Mouse (Mus musculus): ENCODE data around the gene Vrk3.
A peak's percentile ranks its signal among the peaks of the same experiment; 100 is the strongest.

Gene Vrk3

DNA sequence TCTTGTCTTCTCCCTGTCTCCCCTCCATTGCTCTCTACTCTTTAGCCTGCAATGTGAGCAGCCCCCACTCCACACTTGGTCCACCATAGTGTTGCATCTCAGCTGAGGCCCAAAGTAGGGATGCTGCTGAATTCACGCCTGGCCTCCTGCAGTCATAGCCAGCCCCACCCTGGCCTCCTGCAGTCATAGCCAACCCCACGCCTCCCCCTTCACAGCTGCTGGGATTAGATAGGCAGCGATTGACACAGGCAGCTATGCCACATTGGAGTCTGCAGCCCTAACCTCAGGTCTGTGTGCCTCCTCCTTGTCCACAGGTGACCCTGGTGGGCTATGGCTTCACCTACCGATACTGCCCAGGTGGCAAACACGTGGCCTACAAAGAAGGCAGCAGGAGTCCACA is 19.9 kb downstream of the Vrk3 start:
- no peak for DNase-seq

DNA sequence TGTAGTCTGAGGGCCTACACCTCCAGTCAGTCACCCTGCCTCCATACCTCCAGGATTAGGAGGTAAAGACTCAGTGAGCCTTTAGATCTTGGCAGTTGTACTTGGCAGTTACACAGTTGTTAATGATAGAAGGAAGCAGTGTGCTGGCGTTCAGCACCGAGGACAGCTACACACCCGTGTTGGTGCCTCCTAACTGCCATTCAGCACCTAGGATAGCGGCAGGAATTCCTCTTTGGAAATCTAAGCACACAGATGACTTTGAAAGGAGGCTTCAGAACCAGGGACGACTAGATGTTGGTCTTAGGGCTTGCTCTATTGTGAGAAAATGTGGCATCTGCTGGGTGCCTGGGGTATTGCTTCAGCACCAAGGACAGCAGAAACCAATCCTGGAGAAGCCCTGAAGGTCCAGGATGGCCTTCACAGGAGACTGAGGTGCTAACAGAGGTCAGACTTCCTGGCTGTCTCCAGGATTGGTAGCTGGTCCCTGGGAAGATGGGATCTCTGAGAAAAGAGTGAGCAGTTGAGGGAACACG is 21.9 kb downstream of the Vrk3 start:
- peak; percentile 79 for DNase-seq

- DNase-seq: no peak
These were observed 24.5 kb downstream of the Vrk3 start for GRCm38 (mm10) chr7:44772591-44773204.

GRCm38 (mm10) chr7:44776849-44777498 is 28.8 kb downstream of the Vrk3 start:
- peak; percentile 16 for DNase-seq

DNA sequence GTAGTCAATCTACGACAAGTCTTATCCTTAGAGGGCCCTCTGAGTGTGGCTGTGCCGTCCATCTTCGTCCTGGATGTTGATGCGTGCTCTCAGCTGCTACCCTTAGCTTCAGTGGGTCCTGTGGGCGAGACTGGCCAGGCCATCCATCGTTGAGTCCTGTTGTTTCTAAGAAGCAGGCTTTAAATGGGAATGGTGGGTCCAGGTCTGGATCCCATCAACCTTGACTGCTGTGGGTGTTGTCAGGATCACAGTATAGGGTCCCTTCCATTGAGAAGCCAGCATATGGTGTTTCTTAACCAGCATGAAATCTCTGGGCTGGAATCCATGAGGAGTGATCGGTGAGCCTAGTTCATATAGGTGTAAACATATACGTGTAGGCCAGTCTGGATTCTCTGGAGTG is 31.9 kb downstream of the Vrk3 start:
- DNase-seq: no peak

DNA sequence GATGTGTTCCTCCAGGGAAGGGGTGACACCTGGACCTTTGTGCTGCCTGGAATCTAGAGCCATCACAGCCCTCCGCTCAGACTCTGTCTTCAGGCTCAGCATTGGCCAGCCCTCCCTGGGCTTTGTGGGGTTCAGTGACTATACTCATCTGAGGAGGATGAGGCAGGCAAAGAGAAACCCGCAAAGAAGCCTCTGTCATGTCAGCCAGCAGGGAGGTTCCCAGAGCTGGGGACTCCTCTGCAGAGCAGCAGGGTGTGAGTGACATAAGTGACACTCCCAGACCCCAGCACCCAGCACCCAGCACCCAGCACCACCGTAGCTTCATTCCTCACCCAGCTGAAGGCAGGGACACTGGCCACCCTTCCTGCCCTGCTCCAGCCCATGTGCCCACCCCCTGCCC is 41.3 kb downstream of the Vrk3 start:
- DNase-seq: no peak

- no peak for DNase-seq
These were observed 41.9 kb downstream of the Vrk3 start for GRCm38 (mm10) chr7:44790066-44790465.

GRCm38 (mm10) chr7:44792781-44793180 is 44.6 kb downstream of the Vrk3 start:
- no peak for DNase-seq

DNA sequence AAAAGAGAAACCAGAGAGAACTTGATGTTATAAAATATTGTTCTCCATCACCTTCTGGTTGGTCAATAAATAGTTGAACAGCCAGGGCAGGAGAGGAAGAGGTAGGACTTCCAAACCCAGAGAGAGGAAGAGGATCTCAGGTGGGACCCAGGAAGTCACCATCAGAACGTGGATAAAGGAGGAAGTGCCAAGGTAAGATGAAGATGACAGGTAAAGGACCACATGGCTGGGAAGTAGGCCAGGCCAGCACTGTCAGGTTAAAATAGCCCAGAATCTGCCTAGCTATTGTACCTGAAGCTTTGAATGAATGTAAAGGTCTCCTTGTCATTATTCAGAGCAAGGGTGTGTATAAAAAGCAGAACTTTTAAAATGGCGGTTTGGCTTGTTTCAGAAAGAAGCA is 60.7 kb downstream of the Vrk3 start:
- no peak for DNase-seq

DNA sequence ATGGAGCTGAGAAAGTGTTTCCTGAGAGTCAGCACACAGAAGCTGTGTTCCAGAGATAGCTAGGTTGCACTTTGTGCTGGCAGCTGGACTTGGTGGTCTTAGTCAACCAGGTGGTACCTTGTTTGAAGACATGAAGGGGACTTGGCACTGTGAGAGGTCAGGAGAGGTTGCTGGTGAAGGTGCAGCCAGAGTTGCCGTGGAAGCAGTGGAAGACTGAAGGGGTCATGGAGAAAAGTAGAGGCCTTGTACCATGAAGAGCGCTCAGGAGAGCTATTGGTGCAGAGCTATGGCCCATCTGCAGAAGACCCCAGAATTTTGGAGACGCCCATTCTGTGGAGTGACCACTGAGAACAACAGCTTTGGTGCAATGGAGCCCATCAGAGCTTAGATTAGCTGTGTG is 61.3 kb downstream of the Vrk3 start:
- DNase-seq: no peak

GRCm38 (mm10) chr7:44810365-44810764 is 62.2 kb downstream of the Vrk3 start:
- no peak for DNase-seq

DNA sequence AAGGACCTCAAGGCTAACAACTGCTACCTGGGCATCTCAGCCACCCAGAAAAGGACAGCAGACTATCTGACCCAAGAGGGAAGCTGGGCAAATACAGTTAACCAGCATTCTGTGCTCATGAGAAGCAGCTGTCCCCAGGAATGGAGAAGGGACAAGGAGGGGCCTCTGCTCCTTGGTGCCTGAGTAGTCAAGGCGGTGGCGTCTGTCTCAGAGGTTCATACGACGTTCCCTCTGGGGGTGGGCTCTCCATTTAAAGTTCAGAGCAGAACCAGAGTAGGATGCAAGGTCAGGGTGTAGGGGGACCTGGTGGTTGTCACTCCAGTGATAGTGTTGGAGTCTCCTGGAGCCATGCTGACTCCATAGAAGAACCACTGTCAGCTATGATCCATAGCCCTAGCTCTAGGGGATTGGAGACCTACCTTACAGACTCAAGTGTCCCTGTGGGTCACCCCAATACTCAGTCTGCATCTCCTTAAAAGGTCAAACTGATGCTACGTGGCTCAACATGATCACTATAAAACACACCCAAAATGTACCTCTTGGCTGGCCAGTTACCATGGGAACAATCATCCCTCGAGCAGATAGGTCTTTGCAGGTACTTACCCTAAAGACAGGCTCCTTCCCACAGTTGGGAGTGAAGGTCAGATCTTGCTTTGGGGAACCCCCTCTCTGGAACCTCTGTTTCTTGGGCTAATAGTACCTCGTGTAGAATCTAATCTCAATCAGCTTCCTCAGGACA is 62.8 kb downstream of the Vrk3 start:
- no peak for DNase-seq

DNA sequence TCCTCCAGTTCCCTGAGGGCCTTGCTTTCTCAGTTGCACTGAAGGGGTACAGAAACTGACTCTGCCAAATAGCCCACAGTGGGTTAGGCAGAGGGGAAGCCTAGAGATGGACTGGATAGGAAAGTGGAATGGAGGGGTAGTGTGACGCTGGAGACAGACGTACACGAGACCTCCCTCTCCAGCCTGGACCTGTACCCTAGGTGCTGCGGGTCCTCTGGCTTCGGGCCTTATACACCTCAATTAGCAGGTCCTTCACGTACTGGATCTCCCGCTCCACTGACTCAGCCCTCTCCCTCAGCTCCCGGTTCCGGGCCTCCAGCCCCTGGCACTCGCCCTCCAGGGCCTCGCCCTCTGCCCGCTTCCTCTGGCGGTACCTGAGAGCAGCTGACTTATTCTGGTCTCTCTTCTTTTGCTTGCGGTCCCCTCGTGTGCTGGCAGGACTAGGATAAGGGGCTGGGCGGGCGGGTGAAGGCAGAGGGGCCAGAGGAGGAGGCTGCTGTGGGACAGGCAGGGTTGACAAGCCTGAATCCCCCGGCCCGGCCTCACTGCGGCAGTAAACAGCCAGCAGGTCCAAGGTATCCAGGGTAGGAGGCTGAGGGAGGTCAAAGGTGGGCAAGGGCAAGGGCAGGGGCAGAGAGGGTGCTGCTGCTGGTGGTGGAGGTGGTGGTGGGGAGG is 64.6 kb downstream of the Vrk3 start:
- DNase-seq: no peak

GRCm38 (mm10) chr7:44813985-44814384 is 65.8 kb downstream of the Vrk3 start:
- DNase-seq: no peak

GRCm38 (mm10) chr7:44814423-44814822 is 66.2 kb downstream of the Vrk3 start:
- no peak for DNase-seq

GRCm38 (mm10) chr7:44814952-44815553 is 66.8 kb downstream of the Vrk3 start:
- DNase-seq: no peak

DNA sequence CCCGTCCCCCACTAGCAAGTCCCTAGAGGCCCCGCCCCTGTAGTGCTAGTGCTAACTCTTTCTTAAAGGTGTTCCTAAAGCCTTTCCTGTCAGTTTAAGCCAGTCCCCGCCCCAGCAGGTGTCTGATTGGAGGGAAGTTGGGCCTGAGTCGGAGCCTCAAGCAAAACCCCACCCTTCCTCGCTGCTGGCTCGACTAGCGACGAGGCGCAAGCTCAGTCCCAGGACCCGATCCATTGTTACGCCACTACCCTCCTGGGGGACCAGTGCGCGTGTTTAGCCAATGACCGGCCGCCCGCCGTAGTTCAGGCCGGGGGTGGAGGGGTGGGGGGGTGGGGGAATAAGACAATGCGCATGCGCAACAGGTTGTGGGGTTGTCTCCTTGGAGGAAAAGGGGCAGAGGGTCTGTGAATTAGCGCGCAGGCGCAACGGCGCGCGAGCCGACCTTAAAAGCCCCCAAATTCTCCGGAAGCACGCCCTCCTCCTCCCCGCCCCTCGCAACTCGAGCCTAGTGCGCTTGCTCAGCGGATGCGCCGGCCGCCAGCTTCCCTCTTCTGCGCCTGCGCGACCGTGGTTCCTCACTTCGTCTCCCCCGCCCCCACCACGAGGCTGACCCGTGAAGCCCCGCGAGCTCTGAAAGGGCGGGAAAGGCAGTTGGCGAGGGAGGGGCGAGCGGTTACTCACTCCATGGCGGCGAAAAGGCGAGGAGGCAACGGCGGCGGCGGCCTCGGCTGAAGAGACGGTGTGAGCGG is 67.7 kb downstream of the Vrk3 start, which contains the start of the genes Nup62 and Il4i1:
TSS of gene Nup62 (plus strand) at position 368 of the 749 bp plus-strand sequence.
TSS of gene Il4i1 (plus strand) at position 667 of the 749 bp plus-strand sequence.
- DNase-seq: peak; percentile 99

GRCm38 (mm10) chr7:44816470-44817021 is 68.3 kb downstream of the Vrk3 start, which contains the start of gene Atf5:
Gene Atf5 (minus strand): TSS chr7:44816658.
- DNase-seq: peak; percentile 52

DNA sequence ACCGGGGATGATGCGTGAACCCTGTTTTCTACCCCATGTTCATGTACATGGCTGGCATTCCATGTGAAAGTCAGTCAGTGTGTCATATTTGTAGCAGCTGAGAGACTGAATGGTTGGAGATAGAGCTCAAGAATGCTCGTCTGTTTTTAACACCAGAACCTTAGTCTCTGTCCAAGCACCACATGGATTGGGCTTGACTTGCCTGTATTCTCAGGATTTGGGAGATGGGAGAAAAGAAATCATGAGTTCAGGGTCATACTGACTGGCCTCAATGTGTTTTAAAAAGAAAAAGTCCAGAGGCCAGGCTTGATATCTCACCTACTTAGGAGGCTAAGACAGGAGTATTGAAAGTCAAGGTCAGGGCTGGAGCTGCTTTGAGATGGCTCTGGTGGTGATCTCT is 69.2 kb downstream of the Vrk3 start:
- DNase-seq: peak; percentile 2

- peak; percentile 51 for DNase-seq
These were observed 70.0 kb downstream of the Vrk3 start for GRCm38 (mm10) chr7:44818164-44818563.

DNA sequence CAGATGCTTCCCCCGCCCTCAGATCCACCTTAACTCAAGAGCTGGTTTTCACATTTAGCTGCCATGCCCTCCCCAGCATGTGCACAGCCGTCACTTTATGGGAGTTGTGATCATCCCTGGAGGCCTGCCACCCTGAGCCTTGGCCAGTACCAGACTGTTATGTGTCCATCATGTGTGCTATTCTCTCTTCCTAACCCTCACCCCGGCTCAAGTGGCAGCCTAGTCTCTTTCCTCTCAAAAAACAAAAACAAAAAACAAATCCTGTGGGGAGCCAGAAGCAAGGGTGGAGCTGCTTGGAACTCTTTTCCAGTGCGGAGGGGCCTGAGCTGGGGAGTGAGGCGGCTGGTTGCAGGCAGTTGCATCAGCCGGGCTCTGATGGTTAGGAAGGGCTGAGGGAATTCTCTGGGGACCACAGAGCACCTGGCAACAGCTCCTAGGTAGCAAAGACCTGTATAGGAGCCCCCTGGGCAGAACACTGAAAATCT is 70.6 kb downstream of the Vrk3 start:
- DNase-seq: peak; percentile 67
